Mouse (Mus musculus): ENCODE measurements around the gene Ptcra.

DNA sequence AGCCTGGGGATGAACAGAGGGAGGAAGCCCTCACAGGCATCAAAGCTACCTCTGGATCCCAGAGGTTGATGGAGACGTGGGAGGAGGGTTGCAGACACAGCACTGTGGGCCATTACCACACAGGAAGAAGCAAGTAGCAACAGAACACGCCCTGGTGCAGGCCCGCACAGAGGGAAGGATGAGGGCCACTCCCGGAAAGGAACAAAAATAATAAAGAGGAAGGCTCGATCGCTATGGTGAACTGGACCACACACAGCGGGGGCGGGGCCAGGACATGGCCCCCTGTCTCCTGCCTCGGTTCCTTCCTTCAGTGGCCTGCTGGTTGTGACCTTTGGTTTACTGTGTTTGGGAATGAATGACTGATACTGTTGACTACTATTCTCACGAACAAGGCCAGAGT lies 36.2 kb upstream of the Ptcra start:
- TF ChIP-seq ETS1 (conservative IDR thresholded peaks at IDR 0.05; ENCODE audit: low read depth, low read length) (no peak), USF1 (IDR thresholded peaks at IDR 0.05; ENCODE audit: low read depth, low read length) (no peak), EP300 (IDR thresholded peaks at IDR 0.05; ENCODE audit: low read length) (no peak), USF2 (conservative IDR thresholded peaks at IDR 0.05; ENCODE audit: low read depth, low read length) (no peak), CTCF (conservative IDR thresholded peaks at IDR 0.05 in 1 of 2, IDR thresholded peaks at IDR 0.05 in 1 of 2; ENCODE audit: low read depth in 2 of 2, low read length in 2 of 2) (no peak), ZKSCAN1 (IDR thresholded peaks at IDR 0.05; ENCODE audit: borderline replicate concordance, low read depth, low read length) (no peak), MXI1 (IDR thresholded peaks at IDR 0.05; ENCODE audit: low read depth, low read length) (no peak), JUND (conservative IDR thresholded peaks at IDR 0.05; ENCODE audit: low read depth, low read length) (no peak), MAZ (IDR thresholded peaks at IDR 0.05; ENCODE audit: low read depth, low read length) (no peak), NELFE (IDR thresholded peaks at IDR 0.05; ENCODE audit: low read depth, low read length) (no peak)
